Mouse (Mus musculus) kidney, postnatal 14 days (tissue): ENCODE results near the gene Fam102a.

Source experiments
- DNase-seq: peaks from one replicate; pipeline ENCODE4 v3.0.0; 2022; ENCODE audit warnings: mixed read lengths

Gene Fam102a

DNA sequence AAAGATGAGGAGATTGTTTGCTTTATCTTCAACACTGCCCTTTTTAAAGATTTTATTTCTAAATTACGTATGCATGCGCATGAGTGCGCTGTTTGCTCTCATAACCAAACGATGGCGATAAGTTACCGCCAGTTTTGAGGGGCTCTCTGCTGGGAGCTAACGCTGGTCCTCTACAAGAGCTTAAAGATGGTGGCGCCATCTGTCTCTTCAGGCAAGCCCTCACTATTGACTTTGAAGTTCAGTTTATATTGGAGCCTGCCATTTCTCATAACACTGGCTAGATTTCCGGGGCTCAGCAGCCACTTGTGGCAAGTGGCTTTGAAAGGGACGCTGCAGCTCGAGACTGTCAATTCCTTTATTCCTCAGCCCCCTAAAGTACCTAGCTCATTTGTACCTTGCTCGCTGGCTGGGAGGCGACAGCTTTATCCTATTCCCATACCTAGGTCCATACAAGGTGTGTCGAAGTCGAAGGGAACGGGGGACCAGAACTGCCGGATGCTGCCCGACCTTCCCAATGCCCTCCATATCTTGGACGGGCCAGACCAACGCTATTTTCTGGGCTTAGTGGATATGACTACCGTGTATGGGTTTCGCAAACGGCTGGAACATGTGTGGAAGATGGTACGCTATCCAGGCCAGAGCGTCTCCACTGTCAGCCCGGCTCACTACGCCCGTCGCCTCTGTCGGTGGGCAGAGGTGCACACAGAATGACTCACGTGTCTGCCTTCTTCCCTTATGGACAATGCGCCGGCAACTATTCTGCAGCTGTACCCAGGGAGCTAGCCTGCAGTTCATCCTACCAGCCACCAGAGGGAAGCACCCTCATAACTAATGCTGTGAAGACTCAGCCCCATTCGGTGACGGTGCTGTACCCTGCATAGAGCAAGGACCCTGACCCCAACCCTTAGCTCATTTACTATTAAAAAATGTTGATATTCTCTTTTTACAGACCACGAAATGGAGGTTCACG, 48.0 kb downstream of the Fam102a start:
- peak; percentile 88 for DNase-seq

- no peak for DNase-seq
Observed at GRCm38 (mm10) chr2:32585149-32585714, 50.1 kb downstream of the Fam102a start.

DNA sequence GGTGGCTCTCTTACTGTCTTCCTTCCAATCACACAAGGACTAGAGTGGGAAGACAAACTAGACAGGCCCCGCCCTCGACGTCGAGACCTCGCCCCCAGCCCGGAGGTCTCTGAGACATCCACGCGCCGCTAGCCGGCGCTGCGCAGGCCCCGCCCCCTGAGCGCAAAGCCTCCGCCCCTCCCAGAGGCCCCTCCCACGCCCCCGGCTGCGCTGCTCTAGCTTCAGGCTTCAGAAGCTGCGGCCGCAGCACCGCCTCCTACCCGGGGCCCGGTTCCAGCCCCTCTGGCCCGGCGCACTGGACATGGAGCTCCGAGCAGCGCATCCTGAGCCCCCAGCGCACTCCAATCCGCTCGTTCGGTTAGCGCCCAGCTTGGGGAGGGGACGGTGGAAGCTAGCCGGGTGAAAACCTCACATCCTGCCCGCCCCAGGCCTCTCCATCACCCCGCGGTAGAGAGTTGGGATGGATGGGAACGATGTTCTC, 51.8 kb downstream of the Fam102a start, which contains the start of gene St6galnac4:
Gene St6galnac4 (plus strand): TSS at position 225 of the 481 bp plus-strand sequence.
- peak; percentile 94 for DNase-seq

GRCm38 (mm10) chr2:32587731-32588321, 52.7 kb downstream of the Fam102a start:
- DNase-seq, result peak; percentile 41

GRCm38 (mm10) chr2:32589213-32589795, 54.2 kb downstream of the Fam102a start:
- DNase-seq, result peak; percentile 76

DNA sequence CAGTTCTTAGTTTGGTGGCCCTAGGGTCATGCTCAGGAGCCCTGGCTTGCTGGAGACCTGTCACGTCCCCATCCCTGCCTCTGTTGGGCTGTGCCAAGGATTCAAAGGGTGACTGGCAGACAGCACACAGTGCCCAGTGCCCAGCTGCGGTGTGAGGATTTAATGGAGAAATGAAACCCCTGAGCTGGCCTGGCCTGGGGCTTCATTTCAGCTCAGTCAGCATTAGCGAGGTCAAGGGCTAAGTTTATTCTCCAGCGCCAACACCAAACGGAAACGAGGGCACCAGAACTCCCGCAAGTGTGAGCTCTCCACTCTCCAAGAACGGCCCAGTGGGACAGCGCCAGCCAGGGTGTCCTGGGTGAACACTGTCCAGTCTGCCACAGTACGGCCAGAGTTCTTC, 55.1 kb downstream of the Fam102a start:
- DNase-seq, result no peak

- no peak for DNase-seq
Observed at GRCm38 (mm10) chr2:32591249-32591648, 56.1 kb downstream of the Fam102a start.

DNA sequence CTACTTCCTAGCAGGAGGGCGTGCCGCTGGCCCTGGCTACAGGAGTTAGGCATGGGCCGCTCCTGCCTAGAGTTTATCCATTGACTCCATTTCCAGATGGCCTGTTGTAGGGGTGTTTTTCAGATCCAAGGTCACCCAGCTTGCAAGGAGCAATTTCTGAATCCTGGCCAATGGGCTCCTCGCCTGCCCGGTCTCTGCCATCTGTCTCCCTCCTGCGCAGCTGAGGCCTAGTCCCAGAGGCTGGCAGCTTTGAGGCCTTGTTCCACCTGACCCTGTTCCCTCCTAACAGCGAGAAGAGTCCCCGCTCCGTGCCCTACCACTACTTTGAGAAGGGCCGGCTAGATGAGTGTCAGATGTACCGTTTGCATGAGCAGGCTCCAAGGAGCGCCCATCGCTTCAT, 61.6 kb downstream of the Fam102a start:
- no peak for DNase-seq

GRCm38 (mm10) chr2:32597248-32597647, 62.1 kb downstream of the Fam102a start:
- DNase-seq, result no peak

- no peak for DNase-seq
Observed at GRCm38 (mm10) chr2:32597699-32598098, 62.6 kb downstream of the Fam102a start.

GRCm38 (mm10) chr2:32598506-32598905, 63.4 kb downstream of the Fam102a start:
- peak; percentile 67 for DNase-seq

DNA sequence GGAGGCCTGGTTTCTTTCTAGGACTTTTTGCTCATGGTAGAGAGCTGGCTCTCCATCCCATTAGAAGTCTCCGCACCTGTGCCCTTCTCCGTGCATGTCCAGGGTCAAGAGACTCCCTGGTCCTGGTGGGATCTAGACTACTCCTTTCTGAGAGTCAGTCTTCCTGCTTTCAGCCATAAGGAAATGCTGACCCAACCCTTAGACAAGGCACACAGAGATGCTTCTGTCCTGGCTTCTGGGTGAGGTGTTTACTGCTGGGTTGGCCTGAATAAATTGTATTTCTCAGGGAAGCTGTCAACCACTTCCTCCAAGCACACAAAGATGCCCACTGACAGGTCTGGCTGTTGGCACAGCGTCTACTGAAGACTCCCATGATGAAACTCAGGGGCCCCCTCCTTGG, 64.3 kb downstream of the Fam102a start, which contains the start of gene St6galnac6:
Gene St6galnac6 (plus strand): TSS at position 301 of the 400 bp plus-strand sequence.
- no peak for DNase-seq

DNA sequence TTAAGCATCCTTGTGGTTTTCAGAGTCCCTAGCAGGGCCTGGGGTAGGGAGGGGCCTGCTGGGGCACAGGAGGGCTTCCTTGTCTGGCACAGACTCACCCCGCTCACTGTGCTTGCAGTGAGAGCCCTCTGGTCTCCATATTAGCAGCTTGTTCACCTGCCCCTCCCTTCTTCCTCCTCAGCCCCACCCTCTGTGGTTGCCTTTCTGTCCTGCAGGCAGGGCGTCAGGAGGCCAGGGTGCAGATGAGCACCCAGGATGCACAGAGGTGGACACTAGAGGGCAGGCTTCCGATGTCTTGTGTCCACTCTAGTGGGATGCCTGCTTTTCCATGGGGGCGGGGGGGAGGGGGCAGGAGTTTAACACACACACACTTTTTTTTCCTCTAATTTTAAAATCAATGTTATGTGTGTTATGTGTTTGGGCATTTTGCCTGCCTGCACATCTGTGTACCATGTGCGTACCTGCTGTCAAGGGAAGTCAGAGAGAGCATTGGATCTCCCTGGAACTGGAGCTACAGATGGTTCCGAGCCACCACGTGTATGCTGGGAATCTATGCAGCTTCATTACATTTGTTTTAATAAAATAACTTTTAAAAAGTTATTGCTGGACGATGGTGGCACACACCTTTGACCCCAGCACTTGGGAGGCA, 66.4 kb downstream of the Fam102a start:
- DNase-seq, result peak; percentile 36

- peak; percentile 91 for DNase-seq
Observed at GRCm38 (mm10) chr2:32602600-32603054, 67.5 kb downstream of the Fam102a start.

DNA sequence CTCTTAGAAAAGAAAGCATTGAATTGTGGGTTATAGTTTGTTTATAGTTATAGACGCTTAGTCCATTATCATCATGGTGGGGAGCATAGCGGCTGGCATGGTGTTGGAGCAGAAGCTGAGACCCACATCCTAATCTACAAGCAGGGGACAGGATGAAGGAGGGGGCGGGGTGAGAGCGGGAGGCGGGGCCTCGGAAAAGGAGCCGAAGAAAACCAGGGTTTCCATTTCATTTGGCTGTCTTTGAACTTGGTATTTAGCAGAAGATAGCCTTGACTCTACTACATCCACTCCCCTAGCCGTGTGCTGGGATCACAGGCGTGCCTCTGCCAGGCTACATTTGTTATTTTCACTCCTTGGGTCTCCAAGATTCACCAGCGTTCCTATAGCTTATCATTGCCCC, 69.5 kb downstream of the Fam102a start:
- no peak for DNase-seq

- peak; percentile 89 for DNase-seq
Observed at GRCm38 (mm10) chr2:32606161-32607142, 71.3 kb downstream of the Fam102a start.

DNA sequence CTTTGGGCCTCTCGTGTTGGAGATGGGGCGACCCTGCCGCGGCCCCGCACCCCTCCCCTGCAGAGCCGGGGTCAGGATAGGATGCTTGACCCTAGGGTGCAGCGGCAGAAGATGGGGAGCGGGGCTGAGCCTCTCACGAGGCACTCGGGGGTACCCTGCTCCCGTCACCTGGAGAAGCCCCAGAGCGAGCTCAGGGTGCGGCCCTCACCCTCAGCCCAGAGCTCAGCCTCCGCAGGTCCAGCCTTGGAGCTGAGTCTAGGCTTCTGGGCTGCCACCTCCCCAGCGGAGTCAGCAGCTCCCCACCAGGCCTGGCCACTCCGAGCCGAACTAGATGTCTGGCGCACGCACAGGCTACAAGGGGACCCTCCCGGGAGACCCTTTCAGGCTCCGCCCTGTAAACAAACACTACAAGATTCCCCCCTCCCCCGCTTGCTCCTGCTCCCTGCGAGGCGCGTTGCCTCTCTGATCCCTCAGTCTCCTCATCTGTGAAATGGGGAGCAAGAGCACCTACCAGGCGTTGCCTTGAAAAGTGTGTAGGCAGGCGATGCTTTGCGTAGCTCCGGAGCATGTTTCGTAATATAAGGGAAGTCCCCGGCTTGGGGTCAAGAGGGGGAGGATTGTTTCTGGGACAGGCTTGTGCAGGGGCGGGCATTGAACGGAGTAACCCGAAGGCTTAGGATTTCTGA, 72.3 kb downstream of the Fam102a start:
- DNase-seq, result peak; percentile 40

GRCm38 (mm10) chr2:32608141-32608777, 73.1 kb downstream of the Fam102a start:
- peak; percentile 66 for DNase-seq

DNA sequence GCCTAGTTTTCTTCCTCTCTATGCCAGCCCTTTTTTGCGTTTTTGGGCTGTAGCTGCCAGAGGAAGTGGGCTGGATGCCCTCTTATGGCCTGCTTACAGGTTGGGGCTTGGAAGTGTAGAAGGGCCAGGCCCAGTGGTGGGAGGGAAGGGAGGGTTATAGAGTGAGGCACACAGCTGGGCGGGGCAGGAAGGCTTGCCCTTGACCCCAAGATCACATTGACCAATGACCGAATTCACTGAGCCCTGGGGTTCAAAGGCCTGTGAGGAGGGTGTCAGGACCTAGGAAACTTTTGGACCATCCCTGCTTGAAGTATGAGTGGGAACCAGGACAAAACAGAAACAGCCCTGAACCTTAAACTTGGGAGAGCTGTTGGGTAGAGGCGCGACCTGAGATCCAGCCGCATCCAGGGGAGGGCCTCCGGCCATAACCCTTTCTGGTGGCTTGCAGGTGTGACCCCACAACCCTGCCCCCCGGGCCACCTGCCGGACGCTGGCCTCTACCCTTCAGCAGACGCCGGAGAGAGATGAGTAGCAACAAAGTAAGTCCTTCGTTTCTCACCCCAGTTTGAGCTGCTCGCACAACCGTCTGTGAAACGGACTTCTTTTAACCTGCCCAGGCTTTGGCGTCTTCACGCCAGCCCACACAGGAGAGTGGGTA, 73.8 kb downstream of the Fam102a start:
- no peak for DNase-seq
